Comparison of ENCODE assay signal across 8 mouse cellular contexts in genomic region chr10:70949254-70950104, GRCm38 (mm10).
DNase-seq lines count a peak whose midpoint lies in the region; ATAC-seq lines count a peak whose summit lies in the region.
"Had no signal": no experiment of that assay in that cellular context is flagged by ENCODE, and none has a peak within 500 bp of the region (broad histone marks: within the 10 kb centered on the region; RNA-seq: fewer than 3 reads in every experiment).

No protein-coding gene starts in this region.

- H3K9me3 ChIP-seq in forebrain, embryonic 15.5 days = no peaks in the 10 kb centered on the region
- H3K9me3 ChIP-seq in midbrain, embryonic 11.5 days (ENCODE audit: control insufficient read depth, low read length) = no peaks in the 10 kb centered on the region
- H3K9me3 ChIP-seq: lung, embryonic 15.5 days had no signal

- 13% methylated on average over 23 of the region's 23 CpGs for WGBS in forebrain, embryonic 15.5 days
- 11% methylated on average over 23 of the region's 23 CpGs for WGBS in midbrain, embryonic 11.5 days

- H3K27ac ChIP-seq in forebrain, embryonic 15.5 days (replicated peaks) = peak overlapping the region; percentile 55
- peak overlapping the region; percentile 80 for H3K27ac ChIP-seq in midbrain, embryonic 11.5 days (ENCODE audit: low read depth, low read length)
- H3K27ac ChIP-seq: lung, embryonic 15.5 days had no signal

- ATAC-seq in forebrain, embryonic 15.5 days (replicated peaks) = peak; percentile 61
- peak; percentile 89 for ATAC-seq in midbrain, embryonic 11.5 days (ENCODE audit: low FRiP score)
- no peak for ATAC-seq in erythroblast, adult 5-6 weeks (replicated peaks; ENCODE audit: low FRiP score, poor library complexity, severe bottlenecking)

- no peaks in the 10 kb centered on the region for H3K27me3 ChIP-seq in forebrain, embryonic 15.5 days
- no peaks in the 10 kb centered on the region for H3K27me3 ChIP-seq in midbrain, embryonic 11.5 days (ENCODE audit: control insufficient read depth, insufficient read depth, low read length)
- H3K27me3 ChIP-seq: lung, embryonic 15.5 days had no signal

- H3K4me3 ChIP-seq in forebrain, embryonic 15.5 days = peak overlapping the region; percentile 19
- H3K4me3 ChIP-seq in midbrain, embryonic 11.5 days (ENCODE audit: low read depth, low read length) = peak overlapping the region; percentile 13; the same call in 1 of the 2 replicates
- H3K4me3 ChIP-seq: lung, embryonic 15.5 days had no signal

- peak; percentile 20 for DNase-seq in urinary bladder, postnatal 14 days (ENCODE audit: low spot score)
- DNase-seq in urinary bladder, postnatal 25 days (ENCODE audit: low spot score) = no peak
- peak; percentile 94 for DNase-seq in midbrain, embryonic 11.5 days (ENCODE audit: low spot score, missing footprints)
- DNase-seq in ovary, postnatal 36 days (ENCODE audit: low spot score) = no peak
- no peak for DNase-seq in cerebellum, adult 11-12 months

- 0 out of 2 replicates have a peak overlapping the region, but pooled peaks have one; percentile 29 for H3K9ac ChIP-seq in forebrain, embryonic 15.5 days (replicated peaks)
- H3K9ac ChIP-seq in midbrain, embryonic 11.5 days (ENCODE audit: low read length) = peak overlapping the region; percentile 40
- H3K9ac ChIP-seq: lung, embryonic 15.5 days had no signal

- peak overlapping the region; percentile 38 for H3K4me2 ChIP-seq in forebrain, embryonic 15.5 days (replicated peaks)
- H3K4me2 ChIP-seq in midbrain, embryonic 11.5 days = peak overlapping the region; percentile 44
- H3K4me2 ChIP-seq: lung, embryonic 15.5 days had no signal

- H3K4me1 ChIP-seq in forebrain, embryonic 15.5 days = peaks cover 39% of the 10 kb centered on the region
- peaks cover 20% of the 10 kb centered on the region for H3K4me1 ChIP-seq in midbrain, embryonic 11.5 days (ENCODE audit: control insufficient read depth, insufficient read depth, low read length)

- H3K36me3 ChIP-seq in forebrain, embryonic 15.5 days = no peaks in the 10 kb centered on the region
- no peaks in the 10 kb centered on the region for H3K36me3 ChIP-seq in midbrain, embryonic 11.5 days (ENCODE audit: control insufficient read depth, insufficient read depth, low read length)

Comparison
In these comparisons a context has a peak if more than half of its experiments do, and no peak if none do; other contexts are left out.
1. DNase-seq: peak in urinary bladder, postnatal 14 days (single experiment) and midbrain, embryonic 11.5 days (single experiment); none in urinary bladder, postnatal 25 days (single experiment), ovary, postnatal 36 days (single experiment) and cerebellum, adult 11-12 months (single experiment).